Mouse (Mus musculus) urinary bladder, postnatal 14 days (tissue): ENCODE measurements around the gene Cnnm1.

Source experiments
- DNase-seq: peaks from one replicate; pipeline ENCODE4 v3.0.0; 2021; ENCODE audit warnings: low spot score

The Cnnm1 gene

DNA sequence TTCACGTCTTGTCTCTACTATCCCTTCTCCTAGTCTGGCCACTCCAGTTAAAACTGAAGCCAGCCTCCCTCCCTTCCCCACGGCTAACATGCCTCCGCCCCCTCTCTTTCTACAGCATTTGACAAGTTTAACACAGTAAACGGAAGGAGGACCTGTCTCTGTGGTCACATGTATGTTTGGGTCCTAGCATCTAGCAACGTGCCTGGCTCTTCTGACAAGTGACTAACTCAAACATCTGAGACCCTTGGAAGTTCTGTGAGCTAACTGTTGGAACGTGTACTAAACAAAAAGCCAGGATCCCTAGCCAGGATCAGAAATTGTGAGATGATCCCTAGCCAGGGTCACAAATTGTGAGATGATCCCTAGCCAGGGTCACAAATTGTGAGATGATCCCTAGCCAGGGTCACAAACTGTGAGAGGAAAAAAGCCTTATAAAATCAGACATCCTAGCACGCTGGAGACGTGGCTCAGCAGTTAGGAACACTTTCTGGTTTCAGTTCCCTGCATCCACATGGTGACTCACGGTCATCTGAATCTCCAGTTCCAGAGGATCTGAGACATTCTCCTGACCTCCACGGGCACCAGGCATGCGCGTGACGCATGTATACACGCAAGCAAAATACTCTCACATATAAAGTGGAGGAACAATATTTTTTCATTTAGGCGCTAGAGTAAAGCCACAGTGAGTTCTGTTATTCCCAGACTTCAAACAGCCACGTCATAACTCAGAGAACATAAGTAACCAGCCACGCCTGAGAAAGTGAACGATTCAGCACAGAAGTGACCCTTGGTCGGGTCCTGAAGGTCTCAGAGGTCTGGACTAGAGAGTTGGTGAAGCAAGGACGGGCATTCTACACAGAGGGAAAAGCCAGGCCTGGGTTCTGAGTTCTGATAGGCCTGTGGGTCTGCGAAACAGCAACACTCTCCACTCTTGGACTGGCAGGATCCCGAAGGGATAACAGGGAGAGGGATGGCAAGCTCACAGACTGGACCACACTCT is 71.7 kb downstream of the Cnnm1 start:
- no peak for DNase-seq

DNA sequence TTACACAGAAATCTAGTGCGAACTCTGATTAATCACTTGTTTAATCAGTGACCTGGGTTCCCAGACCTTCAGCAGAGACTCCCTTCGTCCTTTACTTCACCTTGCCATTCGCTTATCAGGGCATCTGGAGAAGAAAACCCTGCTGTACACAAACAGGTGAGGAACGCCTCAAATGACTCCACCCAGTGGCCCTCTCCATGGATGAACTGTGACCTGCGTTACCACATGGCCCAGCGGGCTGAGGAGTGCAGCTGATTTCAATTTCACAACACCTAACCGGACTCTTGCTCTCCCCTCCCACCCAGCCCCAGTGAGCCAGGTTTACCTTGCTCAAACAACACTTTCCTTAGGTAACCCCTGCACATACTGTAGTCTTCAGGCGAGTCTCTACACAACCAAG is 73.6 kb downstream of the Cnnm1 start:
- no peak for DNase-seq

DNA sequence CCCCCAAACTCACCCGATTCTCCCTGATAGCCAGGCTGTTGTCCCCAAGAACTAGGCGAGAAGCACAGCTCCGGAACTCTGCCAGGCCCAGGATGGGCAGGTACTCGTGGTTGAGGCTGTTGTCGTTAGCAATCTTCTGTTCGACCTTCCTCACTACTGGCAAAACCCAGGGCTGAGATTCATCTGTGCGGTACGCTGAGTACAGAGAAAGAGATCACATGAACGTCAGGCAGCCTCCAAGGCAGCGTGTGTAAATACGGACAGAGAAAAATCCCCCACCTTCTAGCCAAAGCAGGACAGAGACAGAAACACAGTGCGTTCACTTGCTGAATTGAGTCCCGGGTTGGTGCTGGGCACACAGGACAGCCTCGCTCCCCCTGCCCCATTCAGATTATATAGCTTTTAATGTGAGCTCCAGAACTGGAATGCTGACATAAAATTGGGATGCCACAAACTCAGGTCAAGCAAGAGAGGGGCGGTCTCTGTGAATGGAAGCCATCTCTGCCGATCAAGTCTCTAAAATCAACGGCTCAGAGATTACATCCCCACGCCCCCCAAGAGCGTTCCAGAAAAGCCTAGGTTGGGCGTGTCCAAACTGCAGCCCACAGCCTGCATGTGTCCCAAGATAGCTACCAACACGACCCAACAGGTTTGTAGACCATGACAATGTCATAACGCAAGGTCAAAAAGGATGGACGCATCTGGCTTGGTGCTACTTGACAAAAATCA is 75.6 kb downstream of the Cnnm1 start:
- no peak for DNase-seq

DNA sequence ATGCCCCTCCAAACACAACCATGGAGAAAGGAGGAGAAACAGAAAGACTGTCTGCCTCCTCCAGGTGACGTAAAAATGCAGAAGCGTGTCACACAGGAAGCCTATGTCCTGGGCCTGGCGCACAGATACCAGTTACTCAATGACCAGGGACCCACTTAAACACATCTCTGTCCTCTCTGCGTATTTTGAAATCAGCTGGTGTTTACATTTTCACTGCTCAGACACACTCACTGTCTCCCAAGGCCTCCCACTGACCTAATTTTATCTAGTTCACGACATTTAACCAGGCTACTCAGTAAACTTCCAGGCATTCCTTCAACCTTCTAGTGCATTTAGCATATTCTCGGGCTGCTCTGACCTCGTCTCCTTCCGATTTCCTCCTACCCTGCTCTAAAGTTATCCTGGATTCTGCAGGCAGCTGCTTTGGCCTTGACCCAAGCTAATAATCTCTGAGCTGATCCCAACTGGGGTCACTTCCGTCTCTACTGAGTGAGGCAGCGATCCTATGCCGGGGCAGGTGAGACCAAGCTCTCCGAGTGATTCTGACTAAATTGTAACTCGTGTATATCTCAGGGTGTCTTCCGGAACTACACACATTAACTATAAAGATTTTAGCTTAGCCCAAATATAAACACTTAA is 76.3 kb downstream of the Cnnm1 start:
- DNase-seq = no peak

DNA sequence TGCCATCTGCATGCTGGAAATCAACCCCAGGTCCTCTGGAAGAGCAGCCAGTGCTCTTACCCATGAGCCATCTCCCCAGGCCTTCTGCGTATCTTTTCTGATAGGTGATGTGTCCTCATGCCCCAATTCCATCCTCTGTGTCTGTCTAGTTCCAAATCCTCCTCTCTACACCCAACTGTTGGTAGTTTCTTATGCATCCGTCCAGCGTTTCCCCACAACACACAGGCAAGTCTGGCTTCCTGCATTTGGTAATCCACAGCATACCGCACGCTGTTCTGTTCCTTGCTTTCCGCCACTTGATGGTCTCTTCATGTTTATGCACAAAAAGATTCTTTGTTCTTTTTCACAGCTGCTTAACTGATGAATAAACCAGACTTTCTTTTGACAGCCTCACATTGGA is 77.1 kb downstream of the Cnnm1 start:
- no peak for DNase-seq

DNA sequence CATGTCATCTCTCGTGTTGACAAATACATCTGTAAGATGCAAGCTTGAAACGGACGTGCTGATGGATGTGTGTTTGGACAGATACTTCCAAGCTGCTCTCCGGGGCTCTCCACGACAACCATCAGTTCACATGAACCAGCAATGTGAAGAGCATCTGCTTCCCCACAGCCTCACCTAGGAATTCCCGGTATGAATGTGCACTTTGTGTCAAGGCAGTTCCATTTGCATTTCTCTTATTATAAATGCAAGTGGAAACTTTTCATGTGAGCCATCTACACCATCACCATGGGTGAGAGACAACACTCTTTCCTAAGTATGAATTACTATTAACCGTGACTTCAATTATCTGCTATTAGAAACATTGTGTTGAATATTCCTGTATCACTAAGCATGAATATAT is 77.6 kb downstream of the Cnnm1 start:
- no peak for DNase-seq

DNA sequence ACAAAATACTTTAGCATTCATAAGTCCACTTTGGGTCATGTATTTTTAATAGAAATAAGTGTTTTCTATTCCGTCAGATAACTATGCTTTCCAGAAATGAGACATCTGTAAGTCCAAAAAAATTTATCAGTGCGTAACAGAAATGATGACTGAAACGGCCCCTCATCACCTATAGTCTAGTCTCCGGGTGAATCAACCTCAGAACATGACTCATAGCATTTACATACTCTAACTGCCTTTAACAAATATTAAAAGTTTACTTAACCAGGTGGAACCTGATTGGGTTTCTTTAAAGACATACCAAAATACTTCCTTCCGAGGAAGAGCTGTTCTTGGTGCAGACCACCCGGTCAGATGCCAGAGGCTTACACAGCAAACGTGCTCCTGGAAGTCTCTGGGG is 78.0 kb downstream of the Cnnm1 start:
- DNase-seq = no peak

DNA sequence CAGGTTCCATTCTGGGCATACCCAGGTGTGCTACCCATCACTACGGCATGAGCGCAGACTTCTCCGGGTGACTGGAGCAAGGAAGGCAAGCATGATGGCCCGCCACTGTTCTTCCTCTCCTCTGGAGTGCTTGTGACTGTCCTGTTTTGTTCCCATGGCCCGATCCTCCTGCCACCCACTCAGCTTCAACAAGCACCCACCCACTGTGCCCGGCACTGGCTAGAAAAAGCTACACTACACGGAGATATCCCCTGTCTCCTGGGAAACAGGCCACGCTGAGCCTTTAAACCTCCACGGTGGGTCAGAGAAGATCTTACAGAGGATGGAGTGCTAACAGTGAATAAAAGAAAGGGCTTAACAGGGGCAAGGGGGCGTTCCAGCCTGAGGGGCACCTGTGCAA is 79.0 kb downstream of the Cnnm1 start:
- no peak for DNase-seq

DNA sequence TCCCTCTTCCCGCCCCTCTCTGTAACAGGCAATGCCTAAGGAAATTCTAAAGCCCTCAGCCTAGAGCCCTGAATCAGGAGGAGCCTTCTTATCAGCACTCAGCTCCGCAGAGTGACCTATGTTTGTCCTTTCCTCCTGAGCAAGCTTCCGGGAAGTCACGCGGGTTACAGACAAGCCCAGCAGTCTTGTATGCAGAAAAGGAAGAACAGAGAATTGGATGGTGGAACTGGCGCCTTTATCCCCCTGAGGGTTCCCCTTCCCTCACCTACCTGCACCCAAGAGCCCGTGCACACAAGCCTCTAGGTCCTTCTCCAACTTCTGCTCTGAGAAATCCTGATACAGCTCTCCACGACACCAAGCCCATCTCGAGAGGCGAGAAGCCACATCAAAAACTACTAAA is 80.2 kb downstream of the Cnnm1 start:
- no peak for DNase-seq

DNA sequence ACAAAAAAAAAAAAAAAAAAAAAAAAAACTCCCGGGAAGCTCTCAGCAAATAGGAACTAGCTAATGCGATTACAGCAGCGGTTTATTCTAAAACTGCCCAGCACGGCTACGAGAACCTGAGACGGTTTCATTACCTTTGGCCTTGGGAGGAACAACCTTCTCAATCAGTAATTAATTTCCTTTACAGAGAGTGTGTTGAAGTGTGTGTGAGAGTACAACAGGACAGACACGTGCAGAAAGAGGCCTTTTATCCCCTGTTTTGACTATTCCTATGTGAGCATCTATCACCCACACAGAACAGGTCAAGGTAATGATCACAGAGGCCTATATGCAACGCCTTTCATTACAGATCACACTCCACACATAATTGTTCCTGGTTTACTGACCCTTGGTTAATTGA is 81.1 kb downstream of the Cnnm1 start:
- no peak for DNase-seq

DNA sequence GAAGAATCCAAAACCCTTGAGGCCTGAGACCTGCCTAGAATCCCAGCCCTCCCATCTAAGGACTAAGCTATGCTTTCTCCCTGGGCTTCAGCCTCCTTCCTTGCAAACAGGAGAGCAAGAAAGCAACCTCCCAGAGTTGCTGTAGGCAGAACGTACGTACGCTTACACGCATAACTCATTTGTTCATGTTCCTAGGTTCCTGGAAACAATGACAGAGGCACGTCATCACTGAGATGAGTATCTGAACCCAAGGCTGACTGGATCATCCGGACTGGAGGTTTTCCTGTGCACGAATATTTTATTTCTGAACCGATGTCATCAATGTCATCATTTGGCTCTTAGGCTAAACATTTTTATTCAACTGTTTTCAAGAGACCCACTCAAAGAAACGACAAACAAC is 81.8 kb downstream of the Cnnm1 start:
- no peak for DNase-seq

DNA sequence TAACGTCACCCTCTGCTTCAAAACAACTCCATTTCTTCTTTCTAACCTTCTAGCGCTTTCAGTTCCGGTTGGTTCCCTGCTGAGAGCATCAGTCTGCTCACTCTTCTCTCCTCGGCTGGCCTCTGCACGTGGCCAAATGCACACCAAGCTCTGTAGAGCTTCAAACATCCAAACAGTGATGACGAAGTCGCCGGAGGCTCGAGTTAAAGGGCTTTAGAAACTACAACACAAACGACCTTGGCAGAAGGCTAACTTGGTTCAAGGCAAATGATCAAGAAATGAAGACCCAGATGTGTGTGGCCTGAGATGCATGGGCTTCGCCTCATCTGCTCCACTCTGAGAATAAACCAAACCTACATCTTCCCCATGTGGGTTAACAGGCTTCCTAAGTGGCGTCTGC is 83.3 kb downstream of the Cnnm1 start:
- DNase-seq = no peak

DNA sequence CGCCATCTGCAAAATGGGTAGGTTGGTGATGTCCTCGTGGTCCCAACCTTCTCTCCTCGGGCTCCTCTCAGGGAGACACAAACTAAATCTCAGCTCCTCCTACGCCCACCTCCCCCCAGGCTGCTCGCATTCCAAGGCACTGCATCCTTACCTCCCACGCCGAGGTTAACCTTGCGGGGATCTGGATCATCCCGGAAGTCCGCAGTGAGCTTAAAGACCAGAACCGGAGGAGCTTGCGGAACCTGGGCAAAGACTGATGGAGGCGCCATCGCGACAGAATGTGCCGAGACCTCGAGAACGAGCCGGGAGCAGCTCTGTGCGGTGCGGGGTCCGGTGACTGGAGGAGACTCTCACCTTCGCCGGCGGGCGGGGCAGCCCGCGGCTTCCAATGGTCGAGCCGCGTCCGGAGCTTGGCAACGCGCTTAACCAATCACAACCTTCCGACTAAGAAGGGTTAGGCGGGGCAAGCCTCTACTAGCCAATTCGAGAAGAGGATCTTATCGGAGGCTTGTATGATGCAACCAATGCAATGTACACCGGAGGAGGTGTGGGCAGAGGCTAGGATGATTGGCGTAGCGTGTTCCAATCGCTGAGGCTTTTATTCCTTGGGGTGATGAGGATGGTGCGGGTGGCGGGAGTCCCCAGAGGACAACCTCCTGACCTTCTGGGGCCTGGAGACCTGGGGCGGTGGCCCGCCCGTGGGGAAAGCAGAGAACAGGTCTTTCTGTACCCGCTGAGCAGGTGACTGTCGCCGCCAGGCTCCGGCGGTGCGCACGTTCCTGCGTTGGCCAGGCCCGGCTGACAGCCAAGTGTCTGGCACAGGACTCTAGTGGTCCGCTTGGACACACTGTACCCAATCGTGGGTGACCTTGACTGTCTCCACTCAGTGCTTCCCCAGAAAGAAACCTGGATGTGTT is 84.2 kb downstream of the Cnnm1 start, which contains the start of gene Got1:
Gene Got1, minus strand, starts transcription at position 419 of the 917 bp plus-strand sequence.
- DNase-seq = peak; percentile 94

DNA sequence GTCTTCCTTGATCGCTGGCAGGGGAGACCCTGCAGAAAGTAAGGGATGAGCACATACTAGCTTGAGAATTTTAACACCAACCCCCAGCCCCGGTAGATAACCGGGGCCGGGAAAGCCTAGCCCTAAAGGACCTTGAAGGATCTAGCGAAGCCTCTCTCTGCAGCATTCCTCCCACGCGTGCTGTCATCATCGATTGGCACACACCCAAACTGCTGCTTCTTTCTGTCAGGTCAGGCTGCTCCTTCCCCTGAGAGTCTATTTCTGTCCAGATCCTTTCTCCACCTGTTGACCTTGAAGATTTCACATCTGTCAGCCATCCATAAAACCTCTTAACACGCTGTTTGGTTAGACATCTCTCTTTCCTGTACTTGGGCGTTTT is 84.9 kb downstream of the Cnnm1 start:
- DNase-seq = peak; percentile 53

DNA sequence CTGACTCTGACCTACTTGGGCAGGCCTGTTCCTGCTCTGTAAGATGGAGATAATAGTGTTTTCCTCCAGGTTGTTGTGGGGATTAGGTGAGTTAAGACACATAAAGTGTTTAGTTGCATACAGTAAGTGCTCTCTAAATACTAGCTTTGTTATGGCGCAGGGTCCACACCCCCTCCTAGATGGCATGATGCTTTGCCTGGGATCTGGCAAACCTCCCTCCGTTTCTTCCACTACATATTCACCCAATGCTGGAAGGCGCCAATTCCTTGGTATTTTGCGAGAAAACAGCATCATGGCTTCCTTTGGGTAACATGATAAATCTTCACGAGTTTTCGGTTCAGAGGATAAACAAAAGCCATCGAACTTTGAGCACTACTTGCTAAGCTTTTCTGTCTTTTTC is 85.3 kb downstream of the Cnnm1 start:
- no peak for DNase-seq

DNA sequence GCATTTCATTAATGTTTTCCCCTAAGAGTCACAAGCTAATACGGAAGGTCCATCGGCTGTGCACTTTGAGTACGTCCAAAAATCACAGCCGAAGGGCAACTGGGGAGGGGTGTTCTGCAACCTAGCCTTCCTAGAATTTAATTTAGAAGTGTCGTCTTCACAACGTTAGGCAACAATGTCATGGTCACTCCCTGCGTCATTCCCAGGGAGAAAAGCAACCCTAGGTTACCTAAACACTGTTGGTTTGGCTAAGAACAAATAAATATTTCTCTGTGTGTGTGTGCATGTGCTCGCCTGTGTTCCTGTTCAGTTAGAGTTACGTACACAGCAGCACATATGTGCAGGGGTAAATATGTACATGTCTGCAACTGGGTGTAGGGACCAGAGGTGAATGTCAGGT is 85.8 kb downstream of the Cnnm1 start:
- DNase-seq = no peak

DNA sequence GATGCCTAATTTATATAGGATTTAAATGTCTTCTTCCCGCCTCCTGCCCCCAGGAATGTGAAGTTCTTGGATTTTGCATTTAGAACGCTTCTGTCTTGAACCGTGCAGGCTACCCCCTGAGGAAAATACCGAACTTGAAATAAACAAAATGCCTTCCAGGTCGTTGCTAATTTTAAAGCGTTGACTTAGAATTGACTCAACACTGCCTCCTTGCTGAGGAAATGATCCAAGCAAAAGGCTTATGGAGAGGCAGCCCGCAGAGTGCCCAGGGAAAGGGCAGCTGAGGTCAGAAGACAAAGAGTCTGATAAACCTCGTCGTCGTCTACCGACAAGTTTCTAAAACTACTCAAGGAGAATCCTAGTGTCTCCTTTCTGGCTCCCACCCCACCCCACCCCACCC is 86.9 kb downstream of the Cnnm1 start:
- DNase-seq = no peak

DNA sequence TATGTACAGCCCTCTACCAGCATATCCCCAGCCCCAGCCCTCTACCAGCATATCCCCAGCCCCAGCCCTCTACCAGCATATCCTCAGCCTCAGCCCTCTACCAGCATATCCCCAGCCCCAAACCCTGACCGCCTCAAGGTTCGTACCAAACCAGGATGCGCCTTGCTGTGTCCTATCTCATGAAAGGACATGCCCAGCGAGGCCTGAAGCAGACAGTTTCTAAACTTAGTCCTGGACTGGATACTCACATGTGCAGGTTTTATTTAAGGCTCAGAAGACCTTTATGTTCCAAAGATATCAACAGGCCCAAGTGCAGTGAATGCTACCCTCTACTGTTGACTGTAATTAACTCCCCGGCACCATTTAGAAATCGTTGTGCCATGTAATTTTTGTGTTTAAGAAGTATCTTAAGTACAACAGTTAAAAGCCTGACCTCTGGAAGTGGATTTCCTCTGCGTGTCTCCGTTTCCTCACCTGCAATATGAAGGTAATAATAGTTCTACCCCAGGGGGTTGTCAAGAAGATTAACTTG is 87.9 kb downstream of the Cnnm1 start:
- no peak for DNase-seq

DNA sequence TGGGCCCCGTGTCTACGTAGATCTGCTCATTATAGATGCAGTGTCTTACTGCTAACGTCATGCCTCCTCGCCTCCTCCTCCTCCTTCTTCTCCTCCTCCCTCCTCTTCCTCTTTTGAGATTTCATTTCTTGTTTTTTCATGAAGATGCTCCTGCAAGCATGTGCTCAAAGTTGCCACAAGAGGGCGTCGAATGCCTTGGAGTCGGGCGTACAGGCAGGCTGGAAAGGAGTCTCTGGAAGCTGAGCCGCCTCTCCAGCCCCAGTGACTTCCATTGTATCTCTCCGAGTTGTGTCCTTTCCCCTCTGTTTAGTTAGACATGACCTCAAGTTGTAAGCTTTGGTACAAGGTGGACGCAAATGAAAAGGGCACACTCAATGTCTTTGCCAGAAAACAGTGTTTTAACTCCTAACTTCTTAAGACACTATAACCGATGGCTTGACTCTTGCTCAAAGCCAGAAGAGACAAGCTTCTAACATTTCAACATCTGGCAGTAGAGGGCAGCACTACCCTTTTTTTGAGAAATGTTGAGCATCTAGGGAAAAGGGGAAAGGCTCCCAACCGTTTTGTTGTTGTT is 90.0 kb downstream of the Cnnm1 start:
- DNase-seq = peak; percentile 73

DNA sequence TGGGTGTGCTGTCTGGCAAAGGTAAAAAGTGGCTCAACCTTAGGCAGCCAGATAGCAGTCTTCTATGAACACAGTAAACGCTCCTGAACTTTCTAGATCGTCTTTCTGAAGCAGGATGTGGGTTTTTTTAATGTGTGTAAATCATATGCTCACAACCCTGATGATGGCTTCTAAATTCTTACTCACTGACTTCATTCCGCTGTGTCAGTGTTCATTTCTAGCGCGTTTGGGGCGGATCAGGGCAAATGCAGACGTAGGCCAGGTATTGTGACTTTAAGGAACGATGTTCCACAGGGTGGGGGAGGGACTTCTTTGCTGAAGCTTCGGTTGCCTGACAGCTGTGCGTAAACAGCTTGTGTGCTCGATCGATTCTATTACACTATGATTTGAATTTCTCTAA is 90.7 kb downstream of the Cnnm1 start:
- no peak for DNase-seq

DNA sequence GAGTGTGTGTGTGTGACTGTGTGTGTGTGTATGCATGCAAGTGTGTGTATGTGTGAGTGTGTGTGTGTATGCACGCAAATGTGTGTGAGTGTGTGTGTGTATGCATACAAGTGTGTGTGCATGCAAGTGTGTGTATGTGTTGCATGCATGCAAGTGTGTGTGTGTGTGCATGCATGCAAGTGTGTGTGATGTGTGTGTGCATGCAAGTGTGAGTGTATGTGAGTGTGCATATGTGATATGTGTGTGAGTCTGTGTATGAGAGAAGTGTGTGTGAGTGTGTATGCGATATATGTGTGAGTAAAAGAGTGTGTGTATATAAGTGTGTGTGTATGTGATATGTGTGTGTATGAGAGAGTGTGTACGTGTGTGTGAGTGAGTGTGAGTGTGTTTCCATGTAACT is 95.1 kb downstream of the Cnnm1 start:
- no peak for DNase-seq
